Mouse (Mus musculus) heart, postnatal 0 days (tissue): ENCODE measurements at regions not wholly inside any gene's neighbourhood (a gene's known extent, or its start where the extent isn't known, plus 50 kb on each side); places are given as distances from the start of the nearest gene placed in this dataset.
A peak's percentile ranks its signal among the peaks of the same experiment; 100 is the strongest.

Experiments used
- ATAC-seq: fragments of 200-750 bp; cut with Nextera tagmentation; 2 replicates; pipeline ENCODE4 v1.8.0; 2017; ENCODE audit warnings: low read depth, moderate number of reproducible peaks, moderate library complexity; ENCODE audit not compliant: insufficient read depth
- DNase-seq: peaks from one replicate; pipeline ENCODE4 v3.0.0-alpha.2; 2016; ENCODE audit warnings: low spot score
- H3K27ac ChIP-seq: fragments of 300-500 bp; sonication (generic); 2 replicates; pipeline ENCODE4 v1.5.1; 2014; ENCODE audit warnings: low read depth, mild to moderate bottlenecking
- H3K27me3 ChIP-seq: fragments of 300-500 bp; sonication (generic); 2 replicates; pipeline ENCODE4 v1.6.1; 2014; ENCODE audit warnings: low read length, mixed read lengths; ENCODE audit not compliant: control insufficient read depth, insufficient read depth
- H3K36me3 ChIP-seq: fragments of 300-500 bp; sonication (generic); replicated peaks from 2 replicates; pipeline ENCODE4 v1.6.1; 2014; ENCODE audit warnings: low read length, mixed read lengths; ENCODE audit not compliant: control insufficient read depth, insufficient read depth
- H3K4me1 ChIP-seq: fragments of 300-500 bp; sonication (generic); 2 replicates; pipeline ENCODE4 v1.6.1; 2014; ENCODE audit warnings: antibody characterized with exemption; ENCODE audit not compliant: control insufficient read depth, insufficient read depth
- H3K4me2 ChIP-seq: fragments of 300-500 bp; sonication (generic); 2 replicates; pipeline ENCODE4 v1.6.1; 2014; ENCODE audit warnings: low read depth, mild to moderate bottlenecking, low read length, moderate library complexity
- H3K4me3 ChIP-seq: fragments of 300-500 bp; sonication (generic); 2 replicates; pipeline ENCODE4 v1.5.1; 2014; ENCODE audit warnings: low read depth, low read length
- H3K9ac ChIP-seq: fragments of 300-500 bp; sonication (generic); replicated peaks from 2 replicates; pipeline ENCODE4 v1.6.1; 2014; ENCODE audit warnings: low read depth, low read length, mixed read lengths
- H3K9me3 ChIP-seq: fragments of 300-500 bp; sonication (generic); replicated peaks from 2 replicates; pipeline ENCODE4 v1.6.1; 2016; ENCODE audit warnings: low read length; ENCODE audit not compliant: control insufficient read depth
- CTCF ChIP-seq: IDR thresholded peaks from 2 replicates; pipeline ENCODE4 v1.5.1; 2016; ENCODE audit warnings: antibody characterized with exemption, control low read depth, low read depth
- EP300 ChIP-seq: IDR thresholded peaks from 2 replicates; pipeline ENCODE4 v1.6.1; 2016; ENCODE audit warnings: antibody characterized with exemption, low read depth
- WGBS: fragments of 180-500 bp; shearing (Covaris S2); extraction: QIAGEN DNeasy Blood & Tissue Kit; methylation state at CpG from one replicate; pipeline ENCODE4 v1.1.7; 2014; 5-methylcytosine and 5-hydroxymethylcytosine counted together

DNA sequence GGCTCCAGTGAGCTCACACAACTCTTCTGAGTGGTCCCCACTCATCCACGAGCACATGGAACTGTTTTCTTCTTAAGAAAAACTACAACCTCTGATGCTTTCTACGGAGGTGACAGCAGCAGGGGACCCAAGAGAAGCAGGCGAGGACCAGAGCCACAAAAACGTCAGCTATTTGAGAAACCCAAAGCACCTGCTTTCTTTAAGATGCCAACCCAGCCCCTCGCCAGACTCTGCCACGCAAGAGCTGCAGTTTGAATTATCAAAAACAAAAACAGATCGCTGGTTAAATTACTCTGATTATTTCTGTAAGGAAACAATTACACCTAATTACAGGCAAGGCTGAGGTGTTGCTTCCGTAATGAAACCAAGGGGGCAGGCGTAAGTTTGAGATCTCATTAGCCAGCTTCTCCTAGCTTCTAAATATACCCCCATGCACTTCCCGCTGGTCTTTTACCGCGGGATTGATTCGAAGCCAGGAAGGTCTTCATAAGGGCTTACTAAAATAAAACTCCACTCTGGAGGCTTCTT lies 614.1 kb downstream of the Pdcd6ip start:
- no peak overlapping the region for H3K4me2 ChIP-seq
- no peak overlapping the region for H3K27ac ChIP-seq
- TF ChIP-seq CTCF (no peak), EP300 (no peak)
- 60% methylated on average over 13 of the region's 13 CpGs for WGBS
- H3K4me1 ChIP-seq = no peaks in the 10 kb centered on the region
- H3K4me3 ChIP-seq = no peak overlapping the region
- H3K9ac ChIP-seq = no peak overlapping the region
- no peaks in the 10 kb centered on the region for H3K27me3 ChIP-seq
- DNase-seq (peak; percentile 10), ATAC-seq (no peak)
- H3K9me3 ChIP-seq = no peaks in the 10 kb centered on the region
- H3K36me3 ChIP-seq = no peaks in the 10 kb centered on the region

DNA sequence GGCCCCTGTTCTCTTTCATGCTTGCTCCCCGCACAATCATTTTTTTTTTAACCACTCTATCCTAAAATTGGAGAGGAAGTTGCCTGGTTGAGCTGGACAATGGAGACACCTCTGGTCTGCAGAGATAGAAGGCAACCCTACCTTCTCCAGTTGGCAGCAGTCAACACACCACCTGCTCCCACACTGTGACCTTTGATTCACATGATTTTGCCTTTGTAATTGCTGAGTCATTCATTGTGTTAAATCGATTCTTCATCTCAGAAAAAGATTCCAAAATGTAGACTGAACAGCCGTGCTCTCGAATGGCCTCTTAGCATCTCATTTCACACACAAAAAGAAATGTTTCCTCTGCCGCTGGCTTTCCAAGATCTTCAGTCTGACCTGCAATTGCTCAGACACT lies 616.2 kb downstream of the Pdcd6ip start:
- no peak overlapping the region for H3K4me3 ChIP-seq
- H3K9ac ChIP-seq = no peak overlapping the region
- DNase-seq (no peak), ATAC-seq (no peak)
- no peak for TF ChIP-seq EP300
- no peak for TF ChIP-seq CTCF
- H3K4me1 ChIP-seq = no peaks in the 10 kb centered on the region
- WGBS = 81% methylated on average over 5 of the region's 5 CpGs
- no peaks in the 10 kb centered on the region for H3K27me3 ChIP-seq
- no peak overlapping the region for H3K4me2 ChIP-seq
- H3K9me3 ChIP-seq = no peaks in the 10 kb centered on the region
- H3K27ac ChIP-seq = no peak overlapping the region
- H3K36me3 ChIP-seq = no peaks in the 10 kb centered on the region

DNA sequence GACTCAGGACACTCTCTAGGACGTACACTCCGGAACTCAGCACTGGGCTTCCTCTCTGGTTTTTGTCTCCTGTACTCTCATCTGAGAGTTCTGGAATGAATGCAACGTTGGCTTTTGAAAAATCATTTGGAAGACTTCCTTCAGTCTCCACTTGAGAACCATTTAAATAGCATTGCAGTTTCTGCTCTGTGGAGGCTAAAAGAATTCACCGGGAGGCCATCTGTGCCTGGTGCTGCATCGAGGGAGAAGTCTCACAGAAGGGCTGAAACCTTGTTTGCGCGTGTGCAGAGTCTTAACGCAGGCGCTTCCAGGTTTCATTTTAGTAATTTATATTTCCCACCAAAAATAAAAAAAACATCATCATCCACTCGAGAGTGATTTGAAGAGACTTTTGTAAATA lies 620.3 kb downstream of the Pdcd6ip start:
- WGBS = 76% methylated on average over 10 of the region's 10 CpGs
- H3K27ac ChIP-seq = no peak overlapping the region
- DNase-seq = no peak

DNA sequence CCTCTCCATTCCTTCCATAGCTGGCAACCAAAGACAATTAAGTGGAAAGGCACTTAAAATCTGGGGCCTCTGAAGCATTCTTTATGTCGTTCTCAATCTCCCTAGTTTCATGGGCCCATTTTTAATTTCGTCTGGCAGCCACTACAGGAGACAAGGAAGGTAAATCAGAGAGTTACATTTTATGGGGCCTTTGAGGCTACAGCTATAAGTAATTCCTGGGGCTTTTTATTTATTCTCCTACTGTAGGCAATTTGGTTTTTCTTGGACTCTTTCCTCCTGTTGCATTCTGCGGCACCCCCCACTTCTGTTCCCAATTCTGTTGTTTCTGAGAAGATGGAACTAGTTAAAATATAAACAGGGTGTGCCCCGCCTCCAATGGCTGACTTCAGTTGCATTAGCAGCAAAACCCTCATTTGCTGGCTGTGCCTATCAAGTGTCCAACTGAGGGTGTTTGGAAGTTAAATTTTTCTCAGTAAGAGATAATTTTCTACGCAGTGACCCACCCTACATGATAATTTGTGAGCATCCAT lies 622.7 kb downstream of the Pdcd6ip start:
- TF ChIP-seq CTCF (no peak), EP300 (no peak)
- H3K4me1 ChIP-seq = no peaks in the 10 kb centered on the region
- no peaks in the 10 kb centered on the region for H3K9me3 ChIP-seq
- ATAC-seq (no peak), DNase-seq (no peak)
- no peak overlapping the region for H3K9ac ChIP-seq
- H3K4me2 ChIP-seq = no peak overlapping the region
- H3K27ac ChIP-seq = no peak overlapping the region
- H3K4me3 ChIP-seq = no peak overlapping the region
- H3K36me3 ChIP-seq = no peaks in the 10 kb centered on the region
- 66% methylated on average over 5 of the region's 5 CpGs for WGBS
- no peaks in the 10 kb centered on the region for H3K27me3 ChIP-seq

More for the DNA sequence above, 620.3 kb downstream of the Pdcd6ip start:
- TF ChIP-seq EP300 (no peak), CTCF (no peak)
- H3K4me1 ChIP-seq = no peaks in the 10 kb centered on the region
- H3K36me3 ChIP-seq = no peaks in the 10 kb centered on the region
- H3K9ac ChIP-seq = no peak overlapping the region
- H3K4me2 ChIP-seq = no peak overlapping the region
- H3K9me3 ChIP-seq = no peaks in the 10 kb centered on the region
- no peak for ATAC-seq
- H3K27me3 ChIP-seq = no peaks in the 10 kb centered on the region
- H3K4me3 ChIP-seq = no peak overlapping the region

DNA sequence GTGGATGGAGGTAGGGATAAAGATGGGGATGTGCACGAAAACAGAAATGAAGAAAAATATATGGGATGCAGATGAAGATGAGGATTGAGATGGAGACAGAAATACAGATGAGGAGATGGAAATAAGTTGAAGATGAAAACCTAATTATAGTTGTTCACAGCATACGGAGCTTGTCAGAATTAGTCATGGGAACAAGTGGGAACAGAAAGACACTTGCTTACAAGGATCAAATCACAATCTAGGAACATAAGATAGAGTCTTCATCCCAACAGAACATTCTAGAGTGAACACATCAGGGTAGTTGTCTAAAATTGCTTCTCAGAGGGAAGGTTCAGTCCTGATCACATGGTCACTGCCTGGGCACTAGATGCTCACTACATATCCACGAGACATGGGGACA lies 633.2 kb downstream of the Pdcd6ip start:
- no peak overlapping the region for H3K9ac ChIP-seq
- WGBS = 64% methylated on average over 3 of the region's 3 CpGs
- H3K4me2 ChIP-seq = no peak overlapping the region
- DNase-seq (no peak), ATAC-seq (no peak)
- H3K9me3 ChIP-seq = no peaks in the 10 kb centered on the region
- H3K27ac ChIP-seq = no peak overlapping the region
- H3K27me3 ChIP-seq = no peaks in the 10 kb centered on the region
- TF ChIP-seq CTCF = no peak
- TF ChIP-seq EP300 = no peak
- no peaks in the 10 kb centered on the region for H3K36me3 ChIP-seq
- no peaks in the 10 kb centered on the region for H3K4me1 ChIP-seq
- no peak overlapping the region for H3K4me3 ChIP-seq

DNA sequence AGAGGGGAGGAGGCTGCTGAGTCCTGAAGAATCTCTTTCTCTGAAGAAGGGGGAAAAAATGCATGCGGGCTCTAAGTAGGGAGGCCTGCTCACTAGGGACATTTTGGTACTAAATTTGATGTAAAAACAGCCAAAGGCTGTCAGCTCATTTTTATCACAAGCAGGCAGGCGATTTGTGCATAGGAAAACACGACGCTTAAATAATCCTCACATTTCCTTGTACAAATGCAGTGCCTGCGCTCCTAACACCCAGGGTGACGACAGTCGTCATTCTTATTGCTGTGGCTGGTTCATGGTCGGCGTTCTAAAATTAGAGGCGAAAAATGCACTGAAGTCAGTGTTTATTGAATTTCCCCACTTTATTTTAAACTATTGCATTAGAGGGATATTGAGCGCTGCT lies 650.6 kb downstream of the Pdcd6ip start:
- Histone ChIP-seq H3K27ac (no peak overlapping the region), H3K27me3 (no peaks in the 10 kb centered on the region), H3K9ac (no peak overlapping the region), H3K4me1 (no peaks in the 10 kb centered on the region), H3K9me3 (no peaks in the 10 kb centered on the region), H3K4me3 (no peak overlapping the region), H3K4me2 (no peak overlapping the region), H3K36me3 (no peaks in the 10 kb centered on the region)
- no peak for ATAC-seq
- TF ChIP-seq CTCF (no peak), EP300 (no peak)
- WGBS = 58% methylated on average over 11 of the region's 11 CpGs
- DNase-seq = no peak
